Mouse (Mus musculus) small intestine, adult 2 months (tissue): Measurements from ENCODE around the gene Smad5.

Experiments
- CTCF ChIP-seq: fragments of 200-500 bp; IDR thresholded peaks from 2 replicates; pipeline ENCODE4 v1.5.1; 2012; ENCODE audit warnings: low read depth, mild to moderate bottlenecking, control low read depth, inconsistent platforms, low read length, moderate library complexity, mixed read lengths; ENCODE audit not compliant: insufficient replicate concordance, insufficient read length; ENCODE audit errors: extremely low read depth
- POLR2A ChIP-seq: fragments of 200-500 bp; IDR thresholded peaks from 2 replicates; pipeline ENCODE4 v1.6.1; 2012; ENCODE audit warnings: low read depth, mild to moderate bottlenecking, control low read depth, inconsistent platforms, low read length, moderate library complexity

DNA sequence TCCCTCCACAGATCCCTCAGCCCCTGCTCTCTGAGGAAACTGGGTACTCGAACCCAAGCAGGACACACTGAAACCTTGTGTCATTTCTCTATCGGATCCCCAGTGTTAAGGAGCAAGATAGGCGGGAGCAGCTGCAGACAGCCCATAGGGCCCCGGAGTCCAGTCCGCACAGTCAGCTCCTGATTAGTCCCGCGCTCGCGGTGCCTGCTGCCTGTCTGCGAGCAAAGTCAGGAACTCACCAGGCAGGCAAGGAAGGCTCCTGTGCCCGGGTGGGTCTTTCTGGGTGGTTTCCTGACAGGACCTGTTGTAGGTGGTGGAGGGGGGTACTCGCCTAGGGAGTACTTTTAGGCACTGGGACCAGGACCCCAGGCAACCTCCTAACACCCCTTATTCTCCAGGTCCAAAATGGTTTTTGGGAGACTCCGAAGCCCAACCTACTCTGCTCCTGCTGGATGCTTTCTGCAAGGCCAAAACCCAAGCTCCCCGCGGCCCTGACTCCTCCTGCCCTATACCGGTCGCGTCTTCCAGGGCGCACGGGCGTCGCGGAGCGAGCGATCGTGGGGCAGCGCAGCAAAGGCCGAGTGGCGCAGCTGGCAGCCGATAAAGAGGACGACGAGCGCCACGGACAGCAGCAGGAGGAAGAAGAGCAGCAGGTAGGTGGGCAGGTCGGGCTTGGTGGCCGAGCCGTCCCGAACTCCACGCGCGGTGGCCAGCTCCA is 49.8 kb downstream of the Smad5 start:
- TF ChIP-seq CTCF (no peak), POLR2A (no peak)
